Mouse (Mus musculus): ENCODE results near the gene Cysltr2.

DNA sequence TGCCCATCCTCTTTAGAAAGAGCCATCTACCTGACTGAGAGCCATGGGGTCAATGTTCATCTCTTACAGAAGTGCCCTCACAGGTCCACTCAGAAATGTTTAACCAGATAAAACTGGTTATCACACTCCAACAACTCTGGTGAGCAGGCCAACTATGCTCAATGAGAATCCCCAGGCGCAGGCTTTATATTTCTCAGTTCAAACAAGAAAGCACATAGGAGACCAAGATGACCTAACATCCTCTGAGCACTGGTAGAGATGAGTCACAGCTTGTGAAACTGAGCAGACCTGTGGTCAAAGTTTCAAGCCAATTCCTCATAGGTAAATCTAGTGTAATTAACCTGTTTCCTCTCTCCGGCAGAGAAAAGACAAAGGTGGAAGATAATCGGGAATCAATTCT, 31.6 kb downstream of the Cysltr2 start:
- TF ChIP-seq TAL1 (IDR thresholded peaks at IDR 0.05; ENCODE audit: low read length) (no peak), CTCF (IDR thresholded peaks at IDR 0.05 in 2 of 3, conservative IDR thresholded peaks at IDR 0.05 in 1 of 3; ENCODE audit: control insufficient read depth in 1 of 3, insufficient read depth in 1 of 3, low read depth in 2 of 3, low read length in 3 of 3, poor library complexity in 1 of 3, severe bottlenecking in 1 of 3) (no peak), GABPA (IDR thresholded peaks at IDR 0.05; ENCODE audit: low read depth, low read length) (no peak), TCF12 (IDR thresholded peaks at IDR 0.05; ENCODE audit: low read depth, low read length) (no peak), POLR2AphosphoS5 (IDR thresholded peaks at IDR 0.05; ENCODE audit: borderline replicate concordance, low read depth, low read length) (no peak), POLR2A (IDR thresholded peaks at IDR 0.05; ENCODE audit: control insufficient read depth in 1 of 2, insufficient read depth in 1 of 2, low read depth in 1 of 2, low read length in 2 of 2, poor library complexity in 1 of 2) (no peak), RCOR1 (IDR thresholded peaks at IDR 0.05; ENCODE audit: low read depth, low read length) (no peak), SIN3A (IDR thresholded peaks at IDR 0.05; ENCODE audit: low read length) (no peak), MYC (IDR thresholded peaks at IDR 0.05; ENCODE audit: low read depth, low read length) (no peak), ZMIZ1 (IDR thresholded peaks at IDR 0.05; ENCODE audit: low read depth, low read length) (no peak)
